Mouse (Mus musculus) Patski (cell line): ENCODE data around the gene Fads3. TPM values are rescaled to one million over a fixed set of nuclear protein-coding genes. Genes with fewer than 3 reads are reported as not detected.

Source experiments
- ATAC-seq: fragments of 100-300 bp; one replicate; pipeline ENCODE4 v1.8.0; 2021
- CTCF ChIA-PET: fragments of 350-600 bp; sonication (Branson Sonifier 250); formaldehyde crosslinking; loops from one replicate; lab custom pipeline; 2022; ENCODE audit warnings: inconsistent platforms; lab: Charles Lee
- POLR2A ChIA-PET: fragments of 350-600 bp; sonication (Branson Sonifier 250); formaldehyde crosslinking; loops from one replicate; lab custom pipeline; 2022; ENCODE audit warnings: antibody characterized with exemption, inconsistent platforms; lab: Charles Lee
- DNase-seq: peaks from one replicate; pipeline ENCODE4 v3.0.0-alpha.2; 2011; ENCODE audit warnings: low read depth, low spot score
- H3K27me3 ChIP-seq: fragments of 371-371 bp; one replicate; pipeline ENCODE4 v1.5.1; 2021
- CTCF ChIP-seq: fragments of 100-300 bp; IDR thresholded peaks from one replicate; pipeline ENCODE4 v1.5.1; 2021
- in situ Hi-C: fragments of 300-500 bp; cut with MboI; formaldehyde crosslinking; loops from 3 replicates; pipeline ENCODE4 v1.11.1; 2018; ENCODE audit warnings: low pct_unique_long_range_greater_than_20kb, mixed read lengths
- polyA plus RNA-seq: library from polyadenylated mRNA; unstranded; gene quantifications from one replicate; pipeline ENCODE4 v1.2.3, GENCODE M21; 2021

The Fads3 gene
- polyA plus RNA-seq, 1 experiment from 2014 or later, result 227 TPM

- in situ Hi-C loops, result loop anchor here (5.0 kb wide), 2 partner anchors 36 to 201 kb away; partner anchors contain the start of genes Fen1 and Tmem258
These were observed 40.0 kb upstream of the Fads3 start, which contains the start of the genes Best1 and Rab3il1 for GRCm38 (mm10) chr19:10001206-10001969. Best1 (minus strand) TSS chr19:10001633. Rab3il1 (plus strand) TSS chr19:10001669.

GRCm38 (mm10) chr19:10003696-10004095, 37.7 kb upstream of the Fads3 start:
- ChIA-PET POLR2A (interaction anchor here (0.5 to 1.5 kb wide), 3 partner anchors 19 to 190 kb away, joined by 3 to 4 read pairs (median 3); no protein-coding TSS in a partner anchor), CTCF (interaction anchor here (1.3 kb wide), 1 partner anchor 29 kb away, joined by 3 read pairs; no protein-coding TSS in a partner anchor)
- in situ Hi-C loops, result loop anchor here (5.0 kb wide), 2 partner anchors 34 to 199 kb away; partner anchors contain the start of genes Fen1 and Tmem258

More at GRCm38 (mm10) chr19:10001206-10001969, 40.0 kb upstream of the Fads3 start, which contains the start of the genes Best1 and Rab3il1:
- POLR2A ChIA-PET, result no interaction called here
- ATAC-seq (no peak), DNase-seq (no peak)
- H3K27me3 ChIP-seq, result no peaks in the 10 kb centered on the region
- no peak for TF ChIP-seq CTCF
- CTCF ChIA-PET, result interaction anchor here (1.0 to 6.2 kb wide), 12 partner anchors 10 to 215 kb away, joined by 3 to 78 read pairs (median 12); no protein-coding TSS in a partner anchor

GRCm38 (mm10) chr19:10011408-10011807, 30.0 kb upstream of the Fads3 start:
- ChIA-PET POLR2A (interaction anchor here (0.6 to 0.7 kb wide), 2 partner anchors 11 to 58 kb away, joined by 3 to 4 read pairs; no protein-coding TSS in a partner anchor), CTCF (interaction anchor here (1.3 to 2.5 kb wide), 3 partner anchors 11 to 28 kb away, joined by 3 to 10 read pairs (median 4); no protein-coding TSS in a partner anchor)
- ATAC-seq (no peak), DNase-seq (no peak)
- TF ChIP-seq CTCF, result no peak
- in situ Hi-C loops, result no loop called here
- no peaks in the 10 kb centered on the region for H3K27me3 ChIP-seq

More at GRCm38 (mm10) chr19:10003696-10004095, 37.7 kb upstream of the Fads3 start:
- ATAC-seq (no peak), DNase-seq (no peak)
- no peak for TF ChIP-seq CTCF
- no peaks in the 10 kb centered on the region for H3K27me3 ChIP-seq

GRCm38 (mm10) chr19:10012827-10013278, 28.5 kb upstream of the Fads3 start:
- POLR2A ChIA-PET, result no interaction called here
- in situ Hi-C loops, result no loop called here
- no peak for TF ChIP-seq CTCF
- H3K27me3 ChIP-seq, result no peaks in the 10 kb centered on the region
- no peak for DNase-seq
- peak; percentile 59 for ATAC-seq
- CTCF ChIA-PET, result interaction anchor here (1.6 to 2.8 kb wide), 3 partner anchors 10 to 22 kb away, joined by 4 to 12 read pairs (median 10); partner anchors contain the start of gene Best1

GRCm38 (mm10) chr19:10013348-10013747, 28.0 kb upstream of the Fads3 start:
- ATAC-seq (no peak), DNase-seq (no peak)
- no peak for TF ChIP-seq CTCF

GRCm38 (mm10) chr19:10013913-10014312, 27.5 kb upstream of the Fads3 start:
- ATAC-seq (no peak), DNase-seq (no peak)
- H3K27me3 ChIP-seq, result no peaks in the 10 kb centered on the region
- in situ Hi-C loops, result no loop called here
- CTCF ChIA-PET, result interaction anchor here (1.7 to 2.8 kb wide), 2 partner anchors 10 to 14 kb away, joined by 7 to 12 read pairs; partner anchors contain the start of gene Best1
- POLR2A ChIA-PET, result interaction anchor here (0.6 kb wide), 1 partner anchor 92 kb away, joined by 3 read pairs; no protein-coding TSS in a partner anchor
- TF ChIP-seq CTCF, result no peak

More at GRCm38 (mm10) chr19:10013348-10013747, 28.0 kb upstream of the Fads3 start:
- no peaks in the 10 kb centered on the region for H3K27me3 ChIP-seq
- in situ Hi-C loops, result no loop called here
- POLR2A ChIA-PET, result interaction anchor here (0.6 kb wide), 1 partner anchor 92 kb away, joined by 3 read pairs; no protein-coding TSS in a partner anchor
- CTCF ChIA-PET, result interaction anchor here (2.5 to 2.8 kb wide), 2 partner anchors 9 to 13 kb away, joined by 10 to 12 read pairs; partner anchors contain the start of gene Best1

- TF ChIP-seq CTCF, result no peak
- in situ Hi-C loops, result no loop called here
- ChIA-PET POLR2A (no interaction called here), CTCF (interaction anchor here (1.0 to 2.7 kb wide), 6 partner anchors 9 to 104 kb away, joined by 3 to 10 read pairs (median 4); no protein-coding TSS in a partner anchor)
- no peak for DNase-seq
- ATAC-seq, result no peak
- no peaks in the 10 kb centered on the region for H3K27me3 ChIP-seq
These were observed 26.5 kb upstream of the Fads3 start for GRCm38 (mm10) chr19:10014824-10015223.

- DNase-seq (no peak), ATAC-seq (no peak)
- in situ Hi-C loops, result no loop called here
- TF ChIP-seq CTCF, result no peak
- ChIA-PET POLR2A (no interaction called here), CTCF (interaction anchor here (1.0 to 2.7 kb wide), 8 partner anchors 8 to 183 kb away, joined by 3 to 10 read pairs (median 4); no protein-coding TSS in a partner anchor)
- H3K27me3 ChIP-seq, result no peaks in the 10 kb centered on the region
These were observed 25.9 kb upstream of the Fads3 start for GRCm38 (mm10) chr19:10015442-10015841.

GRCm38 (mm10) chr19:10016151-10016550, 25.2 kb upstream of the Fads3 start:
- no peak for TF ChIP-seq CTCF
- CTCF ChIA-PET, result interaction anchor here (1.1 to 2.7 kb wide), 6 partner anchors 10 to 183 kb away, joined by 3 to 10 read pairs (median 4); no protein-coding TSS in a partner anchor
- in situ Hi-C loops, result no loop called here
- POLR2A ChIA-PET, result no interaction called here
- DNase-seq (no peak), ATAC-seq (no peak)
- H3K27me3 ChIP-seq, result no peaks in the 10 kb centered on the region
